Mouse (Mus musculus) small intestine, adult 2 months (tissue): ENCODE data around the gene Pkp3. TPM values are rescaled to one million over a fixed set of nuclear protein-coding genes. Genes with fewer than 3 reads are reported as not detected.

Source experiments
- H3K27ac ChIP-seq: fragments of 200-500 bp; 2 replicates; pipeline ENCODE4 v1.5.1; 2012; ENCODE audit warnings: low read depth, low read length, control low read depth, inconsistent platforms; ENCODE audit not compliant: insufficient read depth
- H3K27me3 ChIP-seq: fragments of 200-500 bp; 2 replicates; pipeline ENCODE4 v1.6.1; 2012; ENCODE audit warnings: mild to moderate bottlenecking, moderate library complexity, low read length, inconsistent platforms; ENCODE audit not compliant: control insufficient read depth, insufficient read depth
- H3K36me3 ChIP-seq: fragments of 200-500 bp; 2 replicates; pipeline ENCODE4 v1.6.1; 2012; ENCODE audit warnings: mild to moderate bottlenecking, low read length, control low read depth, inconsistent platforms; ENCODE audit not compliant: control insufficient read depth, insufficient read depth
- H3K4me1 ChIP-seq: fragments of 200-500 bp; 2 replicates; pipeline ENCODE4 v1.6.1; 2012; ENCODE audit warnings: low read length, inconsistent platforms, mixed read lengths; ENCODE audit not compliant: control insufficient read depth, insufficient read depth, insufficient read length
- H3K4me3 ChIP-seq: fragments of 200-500 bp; 2 replicates; pipeline ENCODE4 v1.5.1; 2012; ENCODE audit warnings: low read depth, mild to moderate bottlenecking, control low read depth, inconsistent platforms, low read length, moderate library complexity
- CTCF ChIP-seq: fragments of 200-500 bp; IDR thresholded peaks from 2 replicates; pipeline ENCODE4 v1.5.1; 2012; ENCODE audit warnings: low read depth, mild to moderate bottlenecking, control low read depth, inconsistent platforms, low read length, moderate library complexity, mixed read lengths; ENCODE audit not compliant: insufficient replicate concordance, insufficient read length; ENCODE audit errors: extremely low read depth
- POLR2A ChIP-seq: fragments of 200-500 bp; IDR thresholded peaks from 2 replicates; pipeline ENCODE4 v1.6.1; 2012; ENCODE audit warnings: low read depth, mild to moderate bottlenecking, control low read depth, inconsistent platforms, low read length, moderate library complexity
- WGBS: fragments of 180-500 bp; shearing (Covaris S2); methylation state at CpG from one replicate; pipeline ENCODE4 v1.1.7; 2018; 5-methylcytosine and 5-hydroxymethylcytosine counted together
- polyA plus RNA-seq: library from polyadenylated mRNA; depleted of rRNA; stranded (reverse); fragments of >200 nt; gene quantifications from 2 replicates; pipeline ENCODE4 v1.2.3, GENCODE M21; 2012

Gene Pkp3
- polyA plus RNA-seq, 1 experiment, result 236 TPM

DNA sequence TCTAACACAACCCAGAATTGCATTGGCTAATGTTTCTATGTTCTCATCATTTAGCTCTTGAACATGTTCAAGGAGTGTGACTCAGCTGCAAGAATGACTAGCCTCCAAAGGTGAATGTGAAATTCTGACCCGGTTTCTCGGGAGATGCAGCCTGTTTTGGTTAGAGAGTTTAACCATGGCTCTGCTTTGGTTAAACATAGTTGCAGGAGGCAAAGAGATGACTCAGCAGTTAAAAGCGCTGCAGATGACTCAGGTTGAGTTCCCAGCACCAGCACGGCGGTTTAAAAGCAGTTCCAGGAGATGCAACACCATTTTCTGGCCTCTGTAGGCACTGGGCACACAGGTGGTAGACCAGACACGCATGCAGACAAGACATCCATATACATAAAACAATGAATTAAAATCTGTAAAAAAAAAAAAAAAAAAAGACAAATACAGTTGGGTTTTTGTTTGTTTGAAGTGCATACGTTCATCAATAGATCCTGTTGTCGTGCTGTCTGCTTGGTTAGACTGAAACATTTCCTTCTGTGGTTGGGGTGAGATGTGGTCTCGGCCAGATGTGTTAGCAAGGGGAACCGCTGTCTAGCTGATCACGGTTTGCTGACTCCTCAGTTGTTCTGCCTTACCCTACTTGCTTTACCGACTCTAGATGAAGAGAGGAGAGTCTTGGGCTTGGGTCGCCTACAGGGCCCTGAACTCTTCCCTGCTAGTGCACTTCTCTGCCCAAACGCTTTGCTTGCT, 19.2 kb upstream of the Pkp3 start:
- WGBS, result 85% methylated on average over 14 of the region's 14 CpGs
- Histone ChIP-seq H3K4me3 (no peak overlapping the region), H3K27ac (peak overlapping the region; percentile 21; the same call in 1 of the 2 replicates)

DNA sequence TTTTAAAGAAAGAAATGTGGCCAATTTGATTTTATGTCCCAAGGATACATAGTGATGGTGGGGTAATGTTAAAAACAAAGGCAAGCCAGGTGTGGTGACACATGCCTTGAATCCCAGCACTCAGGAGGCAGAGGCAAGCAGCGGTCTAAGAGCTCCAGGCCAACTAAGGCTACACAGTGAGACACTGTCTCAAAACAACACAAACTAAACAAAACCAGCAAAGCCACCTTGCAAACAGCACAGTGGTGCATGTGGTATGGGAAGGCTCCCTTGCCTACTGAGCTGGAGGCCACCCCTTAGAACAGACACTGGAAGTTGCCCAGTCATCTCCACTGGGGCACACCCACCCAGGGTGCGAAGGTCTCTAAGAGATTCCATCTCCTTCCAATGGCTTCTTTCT, 18.1 kb upstream of the Pkp3 start:
- TF ChIP-seq POLR2A, result no peak
- no peak for TF ChIP-seq CTCF
- 53% methylated on average over 2 of the region's 2 CpGs for WGBS
- H3K36me3 ChIP-seq, result no peaks in the 10 kb centered on the region
- H3K4me3 ChIP-seq, result peak overlapping the region; percentile 77
- H3K27me3 ChIP-seq, result no peaks in the 10 kb centered on the region
- peak overlapping the region; percentile 57 for H3K27ac ChIP-seq
- H3K4me1 ChIP-seq, result peaks cover 27% of the 10 kb centered on the region

More for the DNA sequence above, 19.2 kb upstream of the Pkp3 start:
- H3K27me3 ChIP-seq, result no peaks in the 10 kb centered on the region
- H3K4me1 ChIP-seq, result peaks cover 17% of the 10 kb centered on the region
- H3K36me3 ChIP-seq, result no peaks in the 10 kb centered on the region
- TF ChIP-seq POLR2A (no peak), CTCF (no peak)

- H3K4me1 ChIP-seq, result peaks cover 31% of the 10 kb centered on the region
- no peak for TF ChIP-seq CTCF
- no peak; the same call in 1 of the 2 replicates for TF ChIP-seq POLR2A
- H3K27ac ChIP-seq, result peak within 1 kb of the TSS; percentile 57
- no peaks in the 10 kb centered on the region for H3K27me3 ChIP-seq
- no peaks in the 10 kb centered on the region for H3K36me3 ChIP-seq
- peak within 1 kb of the TSS; percentile 77 for H3K4me3 ChIP-seq
- WGBS, result 2% methylated on average over 65 of the region's 72 CpGs
These were observed 17.4 kb upstream of the Pkp3 start, which contains the start of gene B4galnt4 for GRCm38 (mm10) chr7:141060426-141061242. TSS of gene B4galnt4 (plus strand) at chr7:141061104.

GRCm38 (mm10) chr7:141061269-141061692, 16.7 kb upstream of the Pkp3 start:
- no peak overlapping the region for H3K27ac ChIP-seq
- TF ChIP-seq POLR2A (no peak), CTCF (no peak)
- 3% methylated on average over 37 of the region's 37 CpGs for WGBS
- H3K4me1 ChIP-seq, result peaks cover 31% of the 10 kb centered on the region
- peak overlapping the region; percentile 77 for H3K4me3 ChIP-seq
- no peaks in the 10 kb centered on the region for H3K36me3 ChIP-seq
- no peaks in the 10 kb centered on the region for H3K27me3 ChIP-seq

DNA sequence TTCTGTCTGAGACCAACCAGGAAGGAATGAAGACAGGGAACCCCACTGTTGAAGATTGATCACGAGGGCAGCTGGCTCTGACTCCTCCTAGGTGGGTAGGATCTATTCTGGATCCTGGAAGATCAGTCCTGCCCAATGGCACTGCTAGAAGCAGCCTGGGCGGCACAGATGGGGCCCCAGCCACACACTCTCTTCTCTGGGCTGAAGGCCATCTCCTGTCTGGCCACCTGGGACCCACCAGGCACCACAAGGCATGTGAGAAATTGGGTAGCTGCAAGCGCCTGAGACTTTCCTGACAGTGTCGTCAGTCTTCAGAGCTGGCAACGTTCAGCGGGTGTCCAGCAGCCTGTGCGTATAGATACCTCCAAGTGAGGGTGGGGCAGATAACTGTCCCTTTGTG, 15.5 kb upstream of the Pkp3 start:
- WGBS, result 76% methylated on average over 7 of the region's 7 CpGs
- Histone ChIP-seq H3K4me1 (peaks cover 31% of the 10 kb centered on the region), H3K4me3 (no peak overlapping the region), H3K27me3 (no peaks in the 10 kb centered on the region), H3K27ac (no peak overlapping the region), H3K36me3 (no peaks in the 10 kb centered on the region)
- TF ChIP-seq CTCF, result no peak
- no peak for TF ChIP-seq POLR2A

- TF ChIP-seq CTCF (no peak), POLR2A (no peak)
- whole genome bisulfite sequencing, result 84% methylated on average over 3 of the region's 3 CpGs
These were observed 14.7 kb upstream of the Pkp3 start for GRCm38 (mm10) chr7:141063353-141063752.

DNA sequence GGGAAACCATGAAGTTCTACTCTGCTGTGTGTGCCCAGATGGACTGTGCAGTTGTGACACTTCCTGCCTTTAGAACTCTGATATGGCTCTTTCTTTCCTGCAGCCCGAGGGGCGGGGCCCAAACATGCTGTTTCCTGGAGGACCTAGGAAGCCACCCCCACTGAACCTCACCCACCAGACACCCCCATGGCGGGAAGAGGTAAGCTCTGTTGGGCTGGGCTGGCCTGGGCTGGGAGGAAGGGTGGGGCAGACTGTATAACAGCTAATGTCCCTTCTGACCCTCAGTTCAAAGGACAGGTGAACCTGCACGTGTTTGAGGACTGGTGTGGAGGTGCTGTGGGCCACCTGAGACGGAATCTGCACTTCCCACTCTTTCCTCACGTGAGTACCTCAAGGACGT, 13.8 kb upstream of the Pkp3 start:
- no peaks in the 10 kb centered on the region for H3K27me3 ChIP-seq
- peak overlapping the region; percentile 35 for H3K4me3 ChIP-seq
- H3K4me1 ChIP-seq, result peaks cover 31% of the 10 kb centered on the region
- no peak for TF ChIP-seq POLR2A
- TF ChIP-seq CTCF, result no peak
- H3K36me3 ChIP-seq, result no peaks in the 10 kb centered on the region; the same call in 1 of the 2 replicates
- H3K27ac ChIP-seq, result peak overlapping the region; percentile 87
- 25% methylated on average over 7 of the region's 7 CpGs for WGBS

More at GRCm38 (mm10) chr7:141063353-141063752, 14.7 kb upstream of the Pkp3 start:
- Histone ChIP-seq H3K27ac (no peak overlapping the region; the same call in 1 of the 2 replicates), H3K36me3 (no peaks in the 10 kb centered on the region; the same call in 1 of the 2 replicates), H3K4me1 (peaks cover 31% of the 10 kb centered on the region), H3K4me3 (no peak overlapping the region), H3K27me3 (no peaks in the 10 kb centered on the region)
